Mouse (Mus musculus) brain, embryonic 14.5 days (tissue): ENCODE data around the gene Sgms1.

Source experiments
- CTCF ChIP-seq: fragments of 200-500 bp; IDR thresholded peaks from 2 replicates; pipeline ENCODE4 v1.5.1; 2012; ENCODE audit warnings: inconsistent platforms, mild to moderate bottlenecking, moderate library complexity, borderline replicate concordance; ENCODE audit not compliant: insufficient read depth, insufficient read length; ENCODE audit errors: extremely low read depth
- POLR2A ChIP-seq: fragments of 200-500 bp; IDR thresholded peaks from 2 replicates; pipeline ENCODE4 v1.6.1; 2012; ENCODE audit warnings: mild to moderate bottlenecking, inconsistent platforms, borderline replicate concordance; ENCODE audit not compliant: poor library complexity, insufficient read depth, insufficient read length, severe bottlenecking; ENCODE audit errors: extremely low read depth

DNA sequence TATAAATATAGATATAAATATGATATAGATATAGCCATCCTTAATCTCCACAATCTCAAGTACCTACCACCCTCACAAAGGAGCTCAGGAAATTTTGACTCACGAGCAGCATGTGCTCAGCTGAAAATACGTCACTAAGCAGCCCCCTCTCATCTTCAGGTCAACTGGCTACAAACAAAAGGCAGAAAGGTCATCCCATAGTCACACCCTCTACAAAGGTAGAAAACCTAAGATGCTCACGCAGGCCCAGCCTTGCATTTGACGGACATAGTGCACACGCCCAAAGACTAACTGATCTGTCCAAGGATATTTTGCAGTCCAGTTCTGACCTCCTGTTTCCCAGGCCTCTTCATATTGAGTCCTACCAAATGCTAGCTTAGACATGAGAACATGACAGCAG is 159.2 kb downstream of the Sgms1 start:
- TF ChIP-seq CTCF (no peak), POLR2A (no peak)
